Mouse (Mus musculus): ENCODE results near the gene Sptan1. TPM values are rescaled to one million over a fixed set of nuclear protein-coding genes. Genes with fewer than 3 reads are reported as not detected.
A peak's percentile ranks its signal among the peaks of the same experiment; 100 is the strongest.

Gene Sptan1
- total and polyA plus RNA-seq, 2 experiments = 71.3 to 89.0 TPM

- no peak overlapping the region for H3K4me3 ChIP-seq (ENCODE audit: insufficient read depth, low read depth, low read length)
- H3K4me1 ChIP-seq (ENCODE audit: control insufficient read depth, insufficient read depth, low read length) = no peaks in the 10 kb centered on the region
- H3K27me3 ChIP-seq (ENCODE audit: control insufficient read depth, insufficient read depth, low read length) = no peaks in the 10 kb centered on the region
- TF ChIP-seq CTCF (IDR thresholded peaks at IDR 0.05; ENCODE audit: low read depth, low read length) = no peak
- TF ChIP-seq POLR2A (IDR thresholded peaks at IDR 0.05; ENCODE audit: extremely low read depth, insufficient read depth, low read length) = no peak
- no peaks in the 10 kb centered on the region for H3K36me3 ChIP-seq (ENCODE audit: control insufficient read depth, insufficient read depth, low read length)
- DNase-seq (ENCODE audit: extremely low read depth, low read depth, low spot score) = no peak
- 83% methylated on average over 2 of the region's 2 CpGs for WGBS
- no peak overlapping the region for H3K9ac ChIP-seq (ENCODE audit: low read depth, low read length)
- no peaks in the 10 kb centered on the region for H3K79me2 ChIP-seq (ENCODE audit: control insufficient read depth, insufficient read depth, low read length)
- no peak overlapping the region for H3K27ac ChIP-seq (replicated peaks; ENCODE audit: insufficient read depth, low read depth, low read length)
These were observed 72.4 kb downstream of the Sptan1 start for GRCm38 (mm10) chr2:30037762-30038161.

GRCm38 (mm10) chr2:30038370-30038769, 73.0 kb downstream of the Sptan1 start:
- Histone ChIP-seq H3K79me2 (ENCODE audit: control insufficient read depth, insufficient read depth, low read length) (no peaks in the 10 kb centered on the region), H3K27ac (replicated peaks; ENCODE audit: insufficient read depth, low read depth, low read length) (no peak overlapping the region), H3K4me3 (ENCODE audit: insufficient read depth, low read depth, low read length) (no peak overlapping the region), H3K36me3 (ENCODE audit: control insufficient read depth, insufficient read depth, low read length) (no peaks in the 10 kb centered on the region), H3K4me1 (ENCODE audit: control insufficient read depth, insufficient read depth, low read length) (no peaks in the 10 kb centered on the region), H3K9ac (ENCODE audit: low read depth, low read length) (no peak overlapping the region), H3K27me3 (ENCODE audit: control insufficient read depth, insufficient read depth, low read length) (no peaks in the 10 kb centered on the region)
- TF ChIP-seq POLR2A (IDR thresholded peaks at IDR 0.05; ENCODE audit: extremely low read depth, insufficient read depth, low read length) = no peak
- no peak for TF ChIP-seq CTCF (IDR thresholded peaks at IDR 0.05; ENCODE audit: low read depth, low read length)
- 97% methylated on average over 10 of the region's 10 CpGs for WGBS
- DNase-seq (ENCODE audit: extremely low read depth, low read depth, low spot score) = no peak

GRCm38 (mm10) chr2:30039687-30040086, 74.3 kb downstream of the Sptan1 start:
- no peak for DNase-seq (ENCODE audit: extremely low read depth, low read depth, low spot score)
- Histone ChIP-seq H3K79me2 (ENCODE audit: control insufficient read depth, insufficient read depth, low read length) (no peaks in the 10 kb centered on the region), H3K9ac (ENCODE audit: low read depth, low read length) (no peak overlapping the region), H3K36me3 (ENCODE audit: control insufficient read depth, insufficient read depth, low read length) (no peaks in the 10 kb centered on the region), H3K4me3 (ENCODE audit: insufficient read depth, low read depth, low read length) (no peak overlapping the region), H3K27me3 (ENCODE audit: control insufficient read depth, insufficient read depth, low read length) (no peaks in the 10 kb centered on the region), H3K27ac (replicated peaks; ENCODE audit: insufficient read depth, low read depth, low read length) (no peak overlapping the region), H3K4me1 (ENCODE audit: control insufficient read depth, insufficient read depth, low read length) (no peaks in the 10 kb centered on the region)
- TF ChIP-seq CTCF (IDR thresholded peaks at IDR 0.05; ENCODE audit: low read depth, low read length) = no peak
- no peak for TF ChIP-seq POLR2A (IDR thresholded peaks at IDR 0.05; ENCODE audit: extremely low read depth, insufficient read depth, low read length)

GRCm38 (mm10) chr2:30042445-30042844, 77.1 kb downstream of the Sptan1 start:
- DNase-seq (ENCODE audit: extremely low read depth, low read depth, low spot score) = peak; percentile 54
- Histone ChIP-seq H3K9ac (ENCODE audit: low read depth, low read length) (no peak overlapping the region), H3K27ac (replicated peaks; ENCODE audit: insufficient read depth, low read depth, low read length) (no peak overlapping the region), H3K27me3 (ENCODE audit: control insufficient read depth, insufficient read depth, low read length) (no peaks in the 10 kb centered on the region), H3K36me3 (ENCODE audit: control insufficient read depth, insufficient read depth, low read length) (no peaks in the 10 kb centered on the region), H3K4me3 (ENCODE audit: insufficient read depth, low read depth, low read length) (no peak overlapping the region), H3K79me2 (ENCODE audit: control insufficient read depth, insufficient read depth, low read length) (no peaks in the 10 kb centered on the region), H3K4me1 (ENCODE audit: control insufficient read depth, insufficient read depth, low read length) (no peaks in the 10 kb centered on the region)
- TF ChIP-seq CTCF (IDR thresholded peaks at IDR 0.05; ENCODE audit: low read depth, low read length) (peak; percentile 92), POLR2A (IDR thresholded peaks at IDR 0.05; ENCODE audit: extremely low read depth, insufficient read depth, low read length) (no peak)
- 20% methylated on average over 4 of the region's 4 CpGs for WGBS

- H3K4me3 ChIP-seq (ENCODE audit: insufficient read depth, low read depth, low read length) = no peak overlapping the region
- H3K9ac ChIP-seq (ENCODE audit: low read depth, low read length) = no peak overlapping the region
- no peaks in the 10 kb centered on the region for H3K27me3 ChIP-seq (ENCODE audit: control insufficient read depth, insufficient read depth, low read length)
- TF ChIP-seq POLR2A (IDR thresholded peaks at IDR 0.05; ENCODE audit: extremely low read depth, insufficient read depth, low read length) (no peak), CTCF (IDR thresholded peaks at IDR 0.05; ENCODE audit: low read depth, low read length) (no peak)
- no peak overlapping the region for H3K27ac ChIP-seq (replicated peaks; ENCODE audit: insufficient read depth, low read depth, low read length)
- no peaks in the 10 kb centered on the region; the same call in 1 of the 2 replicates for H3K4me1 ChIP-seq (ENCODE audit: control insufficient read depth, insufficient read depth, low read length)
- no peaks in the 10 kb centered on the region for H3K79me2 ChIP-seq (ENCODE audit: control insufficient read depth, insufficient read depth, low read length)
- no peaks in the 10 kb centered on the region for H3K36me3 ChIP-seq (ENCODE audit: control insufficient read depth, insufficient read depth, low read length)
- DNase-seq (ENCODE audit: extremely low read depth, low read depth, low spot score) = no peak
- 94% methylated on average over 5 of the region's 5 CpGs for WGBS
These were observed 79.2 kb downstream of the Sptan1 start for GRCm38 (mm10) chr2:30044550-30044949.

- Histone ChIP-seq H3K4me1 (ENCODE audit: control insufficient read depth, insufficient read depth, low read length) (no peaks in the 10 kb centered on the region; the same call in 1 of the 2 replicates), H3K27me3 (ENCODE audit: control insufficient read depth, insufficient read depth, low read length) (no peaks in the 10 kb centered on the region), H3K79me2 (ENCODE audit: control insufficient read depth, insufficient read depth, low read length) (no peaks in the 10 kb centered on the region), H3K9ac (ENCODE audit: low read depth, low read length) (no peak overlapping the region), H3K27ac (replicated peaks; ENCODE audit: insufficient read depth, low read depth, low read length) (no peak overlapping the region), H3K36me3 (ENCODE audit: control insufficient read depth, insufficient read depth, low read length) (no peaks in the 10 kb centered on the region), H3K4me3 (ENCODE audit: insufficient read depth, low read depth, low read length) (no peak overlapping the region)
- no peak for DNase-seq (ENCODE audit: extremely low read depth, low read depth, low spot score)
- TF ChIP-seq CTCF (IDR thresholded peaks at IDR 0.05; ENCODE audit: low read depth, low read length) (no peak), POLR2A (IDR thresholded peaks at IDR 0.05; ENCODE audit: extremely low read depth, insufficient read depth, low read length) (no peak)
- WGBS = 100% methylated on average over 6 of the region's 6 CpGs
These were observed 81.8 kb downstream of the Sptan1 start for GRCm38 (mm10) chr2:30047127-30047526.
